9 mouse cellular contexts compared by ENCODE assay signal in the genomic region with DNA sequence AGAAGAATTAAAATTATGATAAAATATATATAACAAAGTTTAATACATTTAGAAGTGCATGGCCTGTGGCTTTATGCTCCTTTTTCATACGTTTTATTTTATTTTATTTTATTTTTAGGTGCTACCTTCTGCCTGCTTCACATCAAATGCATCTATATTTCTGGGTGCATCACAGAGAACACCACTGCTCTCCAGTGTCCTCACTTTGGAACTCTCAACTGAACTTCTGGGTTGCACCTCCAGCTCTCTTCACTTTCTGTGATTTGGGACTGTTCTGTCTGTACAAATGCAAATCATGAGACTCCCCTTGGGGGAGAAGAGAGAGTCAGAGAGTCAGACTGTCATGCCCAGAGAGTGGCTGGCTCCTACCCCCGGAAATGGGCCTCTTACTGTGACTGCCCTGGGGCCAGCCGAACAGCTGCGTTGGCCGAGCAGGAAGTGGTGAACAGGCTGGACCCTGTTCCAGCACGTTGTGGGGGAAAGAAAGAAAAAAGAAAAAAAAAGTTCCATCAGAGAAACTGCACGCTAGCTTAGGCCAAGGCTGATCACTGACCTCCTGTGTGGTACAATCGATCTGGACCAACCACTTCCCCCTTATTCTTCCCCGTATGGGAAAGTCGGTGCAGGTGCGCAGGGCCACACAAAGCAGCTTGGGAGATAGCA.
A peak's percentile ranks its signal among the peaks of the same experiment; 100 is the strongest.
DNase-seq lines count a peak whose midpoint lies in the region; ATAC-seq and TF ChIP-seq lines count a peak whose summit lies in the region.
"Had no signal": no experiment of that assay in that cellular context is flagged by ENCODE, and none has a peak within 500 bp of the region (broad histone marks: within the 10 kb centered on the region; RNA-seq: fewer than 3 reads in every experiment).

No protein-coding gene starts in this region.

- TF ChIP-seq CTCF in ES-Bruce4 (IDR thresholded peaks at IDR 0.05; ENCODE audit: low read depth, low read length) = no peak
- no peak for TF ChIP-seq CTCF in lung, postnatal 0 days (IDR thresholded peaks at IDR 0.05)
- TF ChIP-seq CTCF in stomach, postnatal 0 days (IDR thresholded peaks at IDR 0.05; ENCODE audit: low read depth) = no peak

- WGBS in kidney, embryonic 15.5 days = 36% methylated on average over 11 of the region's 11 CpGs
- 48% methylated on average over 11 of the region's 11 CpGs for WGBS in heart, embryonic 16.5 days
- 24% methylated on average over 11 of the region's 11 CpGs for WGBS in lung, postnatal 0 days
- WGBS in stomach, postnatal 0 days = 29% methylated on average over 11 of the region's 11 CpGs

- no peak for TF ChIP-seq POLR2A in ES-Bruce4 (IDR thresholded peaks at IDR 0.05; ENCODE audit: insufficient read depth, low read length)

- H3K4me2 ChIP-seq in kidney, embryonic 15.5 days = no peak overlapping the region
- no peak overlapping the region for H3K4me2 ChIP-seq in heart, embryonic 16.5 days (ENCODE audit: low read depth, low read length)
- no peak overlapping the region for H3K4me2 ChIP-seq in lung, postnatal 0 days (replicated peaks; ENCODE audit: low read depth, low read length)
- H3K4me2 ChIP-seq in stomach, postnatal 0 days (replicated peaks; ENCODE audit: low read depth) = no peak overlapping the region

- no peaks in the 10 kb centered on the region for H3K27me3 ChIP-seq in kidney, embryonic 15.5 days
- H3K27me3 ChIP-seq in ES-Bruce4 (ENCODE audit: control insufficient read depth, insufficient read depth, low read length, poor library complexity, severe bottlenecking) = no peaks in the 10 kb centered on the region
- no peaks in the 10 kb centered on the region for H3K27me3 ChIP-seq in heart, embryonic 16.5 days (ENCODE audit: control insufficient read depth, insufficient read depth, low read length)
- H3K27me3 ChIP-seq in lung, postnatal 0 days (replicated peaks; ENCODE audit: insufficient read depth, low read length) = no peaks in the 10 kb centered on the region
- H3K27me3 ChIP-seq in stomach, postnatal 0 days (ENCODE audit: control insufficient read depth, insufficient read depth, low read length) = no peaks in the 10 kb centered on the region

- peak; percentile 85 for TF ChIP-seq EP300 in ES-Bruce4 (IDR thresholded peaks at IDR 0.05; ENCODE audit: insufficient read depth, low read depth, low read length)
- TF ChIP-seq EP300 in lung, postnatal 0 days (IDR thresholded peaks at IDR 0.05) = no peak
- TF ChIP-seq EP300 in stomach, postnatal 0 days (optimal IDR thresholded peaks at IDR 0.05) = no peak

- no peaks in the 10 kb centered on the region for H3K9me3 ChIP-seq in kidney, embryonic 15.5 days (replicated peaks)
- H3K9me3 ChIP-seq in ES-Bruce4 (replicated peaks; ENCODE audit: control insufficient read depth, insufficient read depth, low read length, poor library complexity, severe bottlenecking) = no peaks in the 10 kb centered on the region
- no peaks in the 10 kb centered on the region for H3K9me3 ChIP-seq in heart, embryonic 16.5 days (replicated peaks; ENCODE audit: control insufficient read depth, low read length)
- H3K9me3 ChIP-seq in lung, postnatal 0 days (ENCODE audit: low read length) = no peaks in the 10 kb centered on the region
- H3K9me3 ChIP-seq in stomach, postnatal 0 days (ENCODE audit: control insufficient read depth, low read length) = 0 out of 2 replicates have a peak, but pooled peaks cover 3% of the 10 kb centered on the region

- ATAC-seq in kidney, embryonic 15.5 days (replicated peaks; ENCODE audit: low FRiP score) = peak; percentile 74; the same call in 1 of the 2 replicates
- ATAC-seq in heart, embryonic 16.5 days (replicated peaks; ENCODE audit: extremely low read depth, insufficient read depth, low FRiP score) = no peak
- ATAC-seq in lung, postnatal 0 days = peak; percentile 62
- peak; percentile 85 for ATAC-seq in stomach, postnatal 0 days (ENCODE audit: low FRiP score, low TSS enrichment)

- peaks cover 12% of the 10 kb centered on the region for H3K4me1 ChIP-seq in kidney, embryonic 15.5 days
- no peaks in the 10 kb centered on the region for H3K4me1 ChIP-seq in ES-Bruce4 (ENCODE audit: control insufficient read depth, insufficient read depth, low read length)
- H3K4me1 ChIP-seq in heart, embryonic 16.5 days (ENCODE audit: control insufficient read depth, insufficient read depth, low read length) = peaks cover 2% of the 10 kb centered on the region; the same call in 1 of the 2 replicates
- peaks cover 3% of the 10 kb centered on the region; the same call in 1 of the 2 replicates for H3K4me1 ChIP-seq in lung, postnatal 0 days (ENCODE audit: insufficient read depth, low read depth, low read length)
- H3K4me1 ChIP-seq in stomach, postnatal 0 days (replicated peaks; ENCODE audit: control insufficient read depth, insufficient read depth) = no peaks in the 10 kb centered on the region

- peak overlapping the region; percentile 74 for H3K27ac ChIP-seq in kidney, embryonic 15.5 days
- no peak overlapping the region for H3K27ac ChIP-seq in ES-Bruce4 (ENCODE audit: insufficient read depth, low read length)
- H3K27ac ChIP-seq in heart, embryonic 16.5 days (ENCODE audit: low read length) = peak overlapping the region; percentile 19; the same call in 1 of the 2 replicates
- peak overlapping the region; percentile 57 for H3K27ac ChIP-seq in lung, postnatal 0 days (ENCODE audit: low read length)
- peak overlapping the region; percentile 49; the same call in 1 of the 2 replicates for H3K27ac ChIP-seq in stomach, postnatal 0 days (replicated peaks)
- H3K27ac ChIP-seq: heart, adult 2 months had no signal

- H3K36me3 ChIP-seq in kidney, embryonic 15.5 days = no peaks in the 10 kb centered on the region
- H3K36me3 ChIP-seq in ES-Bruce4 (ENCODE audit: control insufficient read depth, insufficient read depth, low read length, poor library complexity, severe bottlenecking) = no peaks in the 10 kb centered on the region
- H3K36me3 ChIP-seq in heart, embryonic 16.5 days (ENCODE audit: control insufficient read depth, insufficient read depth) = no peaks in the 10 kb centered on the region
- no peaks in the 10 kb centered on the region for H3K36me3 ChIP-seq in lung, postnatal 0 days (ENCODE audit: insufficient read depth, low read length)
- no peaks in the 10 kb centered on the region for H3K36me3 ChIP-seq in stomach, postnatal 0 days (ENCODE audit: control insufficient read depth, insufficient read depth, low read length)

- DNase-seq in kidney, adult 11 months = no peak
- peak; percentile 56 for DNase-seq in lung, postnatal 0 days (ENCODE audit: low spot score)
- peak; percentile 41 for DNase-seq in stomach, postnatal 0 days (ENCODE audit: low spot score)
- DNase-seq in urinary bladder, postnatal 25 days (ENCODE audit: low spot score) = no peak
- no peak for DNase-seq in cerebellum, adult 8-10 months

- H3K4me3 ChIP-seq in kidney, embryonic 15.5 days (replicated peaks) = no peak overlapping the region
- no peak overlapping the region for H3K4me3 ChIP-seq in ES-Bruce4 (ENCODE audit: low read depth, low read length)
- H3K4me3 ChIP-seq in heart, embryonic 16.5 days (ENCODE audit: low read length) = no peak overlapping the region
- no peak overlapping the region for H3K4me3 ChIP-seq in lung, postnatal 0 days (ENCODE audit: low read depth, low read length)
- no peak overlapping the region for H3K4me3 ChIP-seq in stomach, postnatal 0 days (ENCODE audit: low read depth, low read length)
- H3K4me3 ChIP-seq: heart, adult 2 months had no signal

- no peak overlapping the region for H3K9ac ChIP-seq in kidney, embryonic 15.5 days
- H3K9ac ChIP-seq in ES-Bruce4 (ENCODE audit: low read depth, poor library complexity, severe bottlenecking) = no peak overlapping the region
- H3K9ac ChIP-seq in heart, embryonic 16.5 days (ENCODE audit: low read length) = no peak overlapping the region
- H3K9ac ChIP-seq in lung, postnatal 0 days (replicated peaks; ENCODE audit: low read depth) = no peak overlapping the region
- H3K9ac ChIP-seq in stomach, postnatal 0 days (ENCODE audit: low read length) = no peak overlapping the region

Comparison
In these comparisons a context has a peak if more than half of its experiments do, and no peak if none do; other contexts are left out.
1. DNase-seq: peak in lung, postnatal 0 days (single experiment) and stomach, postnatal 0 days (single experiment); none in kidney, adult 11 months (single experiment), urinary bladder, postnatal 25 days (single experiment) and cerebellum, adult 8-10 months (single experiment).